Mouse (Mus musculus) neural tube, embryonic 11.5 days (tissue): ENCODE measurements around the gene Hist2h3c2. TPM values are rescaled to one million over a fixed set of nuclear protein-coding genes. Genes with fewer than 3 reads are reported as not detected.
A peak's percentile ranks its signal among the peaks of the same experiment; 100 is the strongest.
"Not testable (repeated sequence)": the region's sequence is repeated elsewhere in the genome, so short reads cannot be mapped to it uniquely, and the experiment has no call there.

ENCODE experiments used
- ATAC-seq: fragments of 200-750 bp; cut with Nextera tagmentation; 2 replicates; pipeline ENCODE4 v1.8.0; 2017; ENCODE audit warnings: moderate number of reproducible peaks, mild to moderate bottlenecking, moderate TSS enrichment, moderate library complexity; ENCODE audit not compliant: insufficient read depth, low FRiP score, low TSS enrichment
- DNase-seq: peaks from one replicate; pipeline ENCODE4 v3.0.0-alpha.2; 2015; ENCODE audit warnings: low spot score
- H3K27ac ChIP-seq: fragments of 300-500 bp; sonication (generic); 2 replicates; pipeline ENCODE4 v1.5.1; 2014; ENCODE audit warnings: low read depth, mild to moderate bottlenecking, low read length
- H3K27me3 ChIP-seq: fragments of 300-500 bp; sonication (generic); 2 replicates; pipeline ENCODE4 v1.6.1; 2014; ENCODE audit warnings: mild to moderate bottlenecking, low read length, mixed read lengths; ENCODE audit not compliant: control insufficient read depth, insufficient read depth
- H3K36me3 ChIP-seq: fragments of 300-500 bp; sonication (generic); 2 replicates; pipeline ENCODE4 v1.6.1; 2014; ENCODE audit warnings: mild to moderate bottlenecking, low read length, moderate library complexity, mixed read lengths; ENCODE audit not compliant: control insufficient read depth, insufficient read depth
- H3K4me1 ChIP-seq: fragments of 300-500 bp; sonication (generic); 2 replicates; pipeline ENCODE4 v1.6.1; 2014; ENCODE audit warnings: low read length, mixed read lengths; ENCODE audit not compliant: control insufficient read depth, insufficient read depth
- H3K4me2 ChIP-seq: fragments of 300-500 bp; sonication (generic); 2 replicates; pipeline ENCODE4 v1.6.1; 2014; ENCODE audit warnings: low read depth, mild to moderate bottlenecking, moderate library complexity
- H3K4me3 ChIP-seq: fragments of 300-500 bp; sonication (generic); 2 replicates; pipeline ENCODE4 v1.5.1; 2014; ENCODE audit warnings: low read depth, low read length
- H3K9ac ChIP-seq: fragments of 300-500 bp; sonication (generic); 2 replicates; pipeline ENCODE4 v1.6.1; 2014; ENCODE audit warnings: mild to moderate bottlenecking, low read length
- H3K9me3 ChIP-seq: fragments of 300-500 bp; sonication (generic); 2 replicates; pipeline ENCODE4 v1.6.1; 2016; ENCODE audit warnings: low read length; ENCODE audit not compliant: control insufficient read depth
- WGBS: fragments of 180-500 bp; shearing (Covaris S2); extraction: QIAGEN DNeasy Blood & Tissue Kit; methylation state at CpG from one replicate; pipeline ENCODE4 v1.1.7; 2014; 5-methylcytosine and 5-hydroxymethylcytosine counted together
- polyA plus RNA-seq: library from polyadenylated mRNA; unstranded; fragments of >200 nt; fragmentation: Nextera tagmentation; extraction: Ambion mirVana; gene quantifications from 2 replicates; pipeline ENCODE4 v1.2.1, GENCODE M21; 2014

The Hist2h3c2 gene
- polyA plus RNA-seq, result 5.8 and 6.7 TPM in 2 replicates

DNA sequence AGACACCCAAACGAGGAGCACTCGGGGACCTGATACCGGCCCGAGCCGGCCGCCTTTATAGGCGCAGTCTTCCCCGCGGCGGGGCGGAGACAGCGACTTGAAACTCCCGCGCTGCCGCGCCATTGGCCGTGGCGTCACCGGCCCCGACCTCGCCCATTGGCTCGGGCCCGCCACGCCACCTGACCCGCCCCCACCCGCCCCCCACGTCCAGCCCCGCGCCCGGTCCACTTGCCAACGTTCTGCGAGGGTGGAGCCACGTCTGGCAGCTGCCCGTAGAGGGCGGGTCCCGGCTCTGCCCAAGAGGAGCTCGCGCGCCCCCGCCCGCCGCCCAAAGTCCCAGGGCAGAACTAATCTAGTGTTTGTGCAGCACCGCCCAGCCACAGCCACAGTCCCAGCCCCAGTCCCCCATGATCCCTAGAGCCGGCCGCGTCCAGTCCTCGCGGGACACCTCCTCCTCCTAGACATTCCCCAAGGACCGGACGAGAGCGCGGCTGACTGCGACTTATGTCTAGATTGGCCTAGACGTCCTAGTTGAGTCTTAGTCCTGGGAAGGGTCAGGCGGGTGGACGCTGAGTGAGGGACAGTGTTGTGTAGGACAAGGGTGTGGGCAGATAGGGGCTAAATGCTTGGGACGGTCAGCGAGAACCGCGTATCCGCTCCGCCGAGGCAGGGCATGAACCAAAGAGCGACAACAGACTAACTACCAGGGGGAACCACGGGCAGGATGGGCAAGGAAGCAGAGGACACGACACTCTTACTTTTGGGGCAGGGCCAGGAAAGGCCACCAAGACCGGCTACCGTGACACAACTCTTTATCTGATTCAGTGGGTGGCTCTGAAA lies at the start of gene Hist2h3c2:
TSS of gene Hist2h3c2 (minus strand) at position 174 of the 840 bp plus-strand sequence.
- not testable (repeated sequence) for DNase-seq, H3K27me3 ChIP-seq, H3K36me3 ChIP-seq, H3K9me3 ChIP-seq
- ATAC-seq, result peak; percentile 91
- 0% methylated on average over 19 of the region's 68 CpGs for WGBS
- H3K9ac ChIP-seq, result peak within 1 kb of the TSS; percentile 82
- H3K27ac ChIP-seq, result peak within 1 kb of the TSS; percentile 84
- peak within 1 kb of the TSS; percentile 51 for H3K4me2 ChIP-seq
- H3K4me1 ChIP-seq, result peaks cover 10% of the 10 kb centered on the region
- H3K4me3 ChIP-seq, result peak within 1 kb of the TSS; percentile 42

DNA sequence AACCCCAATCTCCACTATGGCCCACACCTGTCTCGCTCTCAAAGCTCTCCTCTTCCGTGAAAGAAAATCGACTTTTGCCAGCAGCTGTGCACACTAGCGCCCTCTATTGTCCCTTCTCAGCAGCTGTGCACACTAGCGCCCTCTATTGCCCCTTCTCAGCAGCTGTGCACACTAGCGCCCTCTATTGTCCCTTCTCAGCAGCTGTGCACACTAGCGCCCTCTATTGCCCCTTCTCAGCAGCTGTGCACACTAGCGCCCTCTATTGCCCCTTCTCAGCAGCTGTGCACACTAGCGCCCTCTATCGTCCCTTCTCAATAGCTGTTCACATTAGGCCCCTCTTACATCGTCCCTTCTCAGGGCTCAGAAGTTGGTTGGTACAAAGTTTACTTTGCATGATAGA lies 48.4 kb upstream of the Hist2h3c2 start:
- ATAC-seq, H3K4me1 ChIP-seq, H3K4me3 ChIP-seq, H3K4me2 ChIP-seq, H3K36me3 ChIP-seq, H3K9ac ChIP-seq, H3K27me3 ChIP-seq, H3K27ac ChIP-seq, DNase-seq, H3K9me3 ChIP-seq: not testable (repeated sequence)
- 93% methylated on average over 11 of the region's 11 CpGs for WGBS

DNA sequence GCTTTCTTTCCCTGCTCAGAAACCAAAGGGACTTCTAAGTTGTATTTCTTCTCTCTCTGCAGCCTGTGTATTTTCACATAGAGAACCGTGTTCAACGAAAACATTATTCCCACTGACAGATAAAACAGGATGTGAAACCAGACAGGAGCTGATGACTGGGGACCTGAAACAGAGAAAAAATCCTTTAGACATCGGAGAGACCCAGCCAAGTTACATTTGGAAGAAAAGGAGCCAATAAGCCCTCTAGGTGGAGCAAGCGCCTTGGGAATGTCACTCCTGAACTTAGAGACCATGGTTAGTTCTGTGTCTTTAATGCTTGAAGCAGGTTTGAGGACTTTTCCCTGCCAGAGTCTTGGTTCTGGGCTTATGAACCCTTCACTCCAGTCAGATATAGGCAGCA lies 45.5 kb upstream of the Hist2h3c2 start:
- Histone ChIP-seq H3K36me3 (no peaks in the 10 kb centered on the region), H3K4me2 (no peak overlapping the region; the same call in 1 of the 2 replicates), H3K27ac (no peak overlapping the region), H3K9me3 (no peaks in the 10 kb centered on the region), H3K4me1 (no peaks in the 10 kb centered on the region; the same call in 1 of the 2 replicates), H3K9ac (no peak overlapping the region), H3K27me3 (0 out of 2 replicates have a peak, but pooled peaks cover 2% of the 10 kb centered on the region), H3K4me3 (no peak overlapping the region)
- DNase-seq, result peak; percentile 38
- whole genome bisulfite sequencing, result 34% methylated on average over 4 of the region's 4 CpGs
- ATAC-seq, result no peak

DNA sequence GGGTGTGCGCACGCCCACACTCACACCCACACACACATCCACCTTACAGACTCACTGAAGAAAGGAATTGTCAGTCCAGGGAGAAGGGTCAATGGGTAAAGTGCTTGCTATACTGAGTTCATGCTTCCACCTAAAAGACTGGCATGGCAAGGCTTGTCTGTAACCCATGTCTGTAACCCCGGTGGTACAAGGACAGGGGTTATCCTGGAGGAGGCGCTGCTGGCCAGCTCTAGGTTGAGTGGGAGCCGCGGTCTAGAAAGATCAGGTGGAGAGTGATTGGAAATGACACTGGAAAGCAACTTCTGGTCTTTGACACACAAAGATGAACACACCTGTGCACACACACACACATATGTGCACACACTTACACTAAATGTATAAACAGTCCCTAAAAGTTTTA lies 41.7 kb upstream of the Hist2h3c2 start:
- 60% methylated on average over 6 of the region's 6 CpGs for WGBS
- Histone ChIP-seq H3K36me3 (no peaks in the 10 kb centered on the region), H3K27ac (no peak overlapping the region), H3K9me3 (no peaks in the 10 kb centered on the region), H3K4me2 (no peak overlapping the region), H3K4me1 (no peaks in the 10 kb centered on the region; the same call in 1 of the 2 replicates), H3K9ac (no peak overlapping the region), H3K27me3 (0 out of 2 replicates have a peak, but pooled peaks cover 2% of the 10 kb centered on the region), H3K4me3 (no peak overlapping the region)
- DNase-seq (no peak), ATAC-seq (no peak)

DNA sequence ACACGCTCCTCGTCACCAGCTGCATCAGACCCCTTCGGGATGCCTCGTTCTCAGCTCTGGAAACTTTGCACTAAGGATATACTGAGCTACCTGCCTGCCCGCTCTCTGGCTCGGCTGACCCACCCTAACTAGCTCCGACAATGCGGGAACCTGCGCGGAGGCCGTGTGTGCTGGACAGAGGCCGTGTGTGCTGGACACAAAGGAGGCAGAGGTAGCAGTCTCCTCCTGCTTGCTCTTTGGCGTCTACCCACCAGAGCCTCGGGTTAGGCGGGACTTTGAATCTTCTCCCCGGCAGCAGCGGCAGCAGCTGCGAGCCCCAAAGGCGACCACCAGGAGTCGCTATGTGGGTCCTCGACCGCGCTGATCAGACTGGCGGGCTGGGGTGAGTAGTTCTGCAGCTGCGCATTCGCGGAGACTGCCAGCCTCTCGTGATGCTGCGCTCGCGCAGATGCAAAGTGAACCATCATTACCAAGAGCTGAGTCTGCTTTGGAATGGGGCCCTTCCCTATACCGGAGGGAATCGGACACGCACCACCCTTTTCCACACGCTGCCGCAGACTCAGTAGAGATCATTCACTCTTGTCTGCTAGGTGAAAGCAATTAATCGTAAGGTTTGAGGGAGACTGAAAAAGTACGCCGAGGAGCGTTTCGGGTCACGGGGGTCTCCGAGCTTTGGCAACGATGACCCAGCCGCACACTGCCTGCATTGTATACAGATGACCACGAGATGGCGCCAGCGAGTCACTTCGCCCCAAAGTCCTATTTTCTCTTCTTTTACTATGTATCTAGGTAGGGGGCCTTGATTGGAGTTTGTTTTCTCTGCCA lies 39.1 kb upstream of the Hist2h3c2 start:
- no peaks in the 10 kb centered on the region for H3K9me3 ChIP-seq
- H3K4me1 ChIP-seq, result no peaks in the 10 kb centered on the region
- WGBS, result under 1% methylated on average over 49 of the region's 49 CpGs
- H3K4me3 ChIP-seq, result peak overlapping the region; percentile 44
- H3K36me3 ChIP-seq, result no peaks in the 10 kb centered on the region
- peak; percentile 93 for DNase-seq
- peak; percentile 93 for ATAC-seq
- no peaks in the 10 kb centered on the region for H3K27me3 ChIP-seq
- H3K27ac ChIP-seq, result peak overlapping the region; percentile 82; the same call in 1 of the 2 replicates
- peak overlapping the region; percentile 64 for H3K9ac ChIP-seq
- H3K4me2 ChIP-seq, result peak overlapping the region; percentile 81

DNA sequence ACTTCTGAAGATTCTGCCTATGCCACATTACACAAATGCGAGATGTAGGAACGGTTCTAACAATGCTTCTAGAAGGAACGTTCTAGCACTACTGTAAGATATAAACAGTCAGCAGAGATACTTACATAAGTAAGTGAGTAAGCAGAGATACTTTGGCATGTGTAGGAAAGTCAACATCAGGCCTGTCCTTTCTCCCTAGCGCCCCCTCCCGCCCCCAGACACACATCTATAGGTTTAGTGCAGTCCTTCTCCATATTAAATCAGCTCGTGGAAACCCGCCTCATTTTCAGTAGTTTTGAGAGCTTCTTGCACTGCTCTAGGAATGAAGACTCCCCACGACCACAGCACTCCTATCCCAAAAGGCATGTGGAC lies 38.5 kb upstream of the Hist2h3c2 start:
- no peaks in the 10 kb centered on the region for H3K9me3 ChIP-seq
- H3K4me3 ChIP-seq, result peak overlapping the region; percentile 44
- no peaks in the 10 kb centered on the region for H3K27me3 ChIP-seq
- DNase-seq (peak; percentile 66), ATAC-seq (no peak)
- 12% methylated on average over 8 of the region's 8 CpGs for WGBS
- H3K9ac ChIP-seq, result peak overlapping the region; percentile 64
- no peaks in the 10 kb centered on the region for H3K36me3 ChIP-seq
- H3K27ac ChIP-seq, result 0 out of 2 replicates have a peak overlapping the region, but pooled peaks have one; percentile 82
- H3K4me1 ChIP-seq, result no peaks in the 10 kb centered on the region
- H3K4me2 ChIP-seq, result peak overlapping the region; percentile 81

DNA sequence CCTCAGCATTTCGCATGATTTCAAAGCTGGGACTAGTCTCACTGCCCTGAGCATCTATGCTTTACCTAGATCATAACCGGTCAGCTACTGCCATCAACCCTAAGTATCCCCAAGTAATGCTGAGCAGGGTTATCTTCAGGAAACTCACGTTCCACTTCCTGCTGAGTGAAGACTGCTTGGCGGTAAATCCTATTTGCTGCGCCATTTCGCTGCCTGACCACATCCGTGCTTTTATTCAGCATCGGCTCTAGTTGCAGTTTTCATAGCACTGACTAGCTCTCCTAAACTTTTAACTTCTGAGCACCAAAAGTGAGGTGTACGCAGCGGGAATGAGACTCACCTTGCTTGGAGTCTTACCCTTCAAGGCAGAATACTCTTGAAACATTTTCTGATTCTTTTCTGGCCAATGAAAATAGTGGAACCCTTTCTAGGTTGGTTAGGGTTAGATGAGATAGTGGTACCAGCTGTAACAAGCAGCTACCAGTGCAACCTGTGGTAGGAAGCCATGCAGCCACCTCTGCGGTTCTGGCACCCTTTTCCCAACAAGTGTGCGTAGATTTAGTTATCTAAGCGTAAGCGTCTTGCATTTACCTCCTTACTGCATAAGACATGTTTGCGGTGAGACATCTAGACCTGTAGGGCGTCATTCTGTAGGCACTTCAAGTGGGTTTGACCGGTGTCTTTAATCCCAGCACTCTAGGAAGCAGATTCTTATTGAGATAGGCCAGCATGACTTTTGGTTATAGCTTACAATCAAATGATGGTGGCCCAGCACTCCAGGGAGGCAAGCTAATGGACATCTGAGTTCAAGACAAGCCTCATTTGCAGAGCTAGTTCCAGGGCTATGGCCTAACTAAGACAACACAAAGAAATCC lies 34.9 kb upstream of the Hist2h3c2 start:
- Histone ChIP-seq H3K4me1 (0 out of 2 replicates have a peak, but pooled peaks cover 3% of the 10 kb centered on the region), H3K9me3 (no peaks in the 10 kb centered on the region), H3K36me3 (no peaks in the 10 kb centered on the region), H3K4me2 (no peak overlapping the region), H3K27me3 (no peaks in the 10 kb centered on the region), H3K4me3 (no peak overlapping the region), H3K27ac (no peak overlapping the region), H3K9ac (no peak overlapping the region)
- WGBS, result 89% methylated on average over 17 of the region's 17 CpGs
- no peak for DNase-seq
- ATAC-seq, result no peak
